Mouse (Mus musculus) retina, postnatal 7 days (tissue): ENCODE data around the gene Lrrc1.

Experiments used
- DNase-seq: peaks from one replicate; pipeline ENCODE4 v3.0.0-alpha.2; 2012; ENCODE audit warnings: low read depth, low spot score

Lrrc1 gene

GRCm38 (mm10) chr9:77463861-77464260, 80.8 kb downstream of the Lrrc1 start:
- DNase-seq, result no peak

GRCm38 (mm10) chr9:77463195-77463594, 81.5 kb downstream of the Lrrc1 start:
- no peak for DNase-seq

GRCm38 (mm10) chr9:77461371-77461915, 83.2 kb downstream of the Lrrc1 start:
- no peak for DNase-seq

GRCm38 (mm10) chr9:77460408-77460807, 84.3 kb downstream of the Lrrc1 start:
- DNase-seq, result no peak

GRCm38 (mm10) chr9:77459365-77459764, 85.3 kb downstream of the Lrrc1 start:
- no peak for DNase-seq

- DNase-seq, result no peak
Observed at GRCm38 (mm10) chr9:77456169-77456826, 88.4 kb downstream of the Lrrc1 start.

- no peak for DNase-seq
Observed at GRCm38 (mm10) chr9:77455439-77456168, 89.1 kb downstream of the Lrrc1 start.

GRCm38 (mm10) chr9:77452046-77452807, 92.4 kb downstream of the Lrrc1 start:
- no peak for DNase-seq

- no peak for DNase-seq
Observed at GRCm38 (mm10) chr9:77450447-77450846, 94.2 kb downstream of the Lrrc1 start.

- DNase-seq, result no peak
Observed at GRCm38 (mm10) chr9:77444876-77445275, 99.8 kb downstream of the Lrrc1 start.

GRCm38 (mm10) chr9:77439371-77439770, 105.3 kb downstream of the Lrrc1 start:
- DNase-seq, result no peak

GRCm38 (mm10) chr9:77438836-77439271, 105.8 kb downstream of the Lrrc1 start:
- DNase-seq, result no peak

- no peak for DNase-seq
Observed at GRCm38 (mm10) chr9:77437131-77437530, 107.5 kb downstream of the Lrrc1 start.

- DNase-seq, result no peak
Observed at GRCm38 (mm10) chr9:77434965-77435364, 109.7 kb downstream of the Lrrc1 start.

GRCm38 (mm10) chr9:77433476-77433875, 111.2 kb downstream of the Lrrc1 start:
- no peak for DNase-seq

GRCm38 (mm10) chr9:77432030-77432429, 112.6 kb downstream of the Lrrc1 start:
- no peak for DNase-seq

GRCm38 (mm10) chr9:77430413-77431087, 114.1 kb downstream of the Lrrc1 start:
- DNase-seq, result no peak

GRCm38 (mm10) chr9:77429230-77430015, 115.2 kb downstream of the Lrrc1 start:
- no peak for DNase-seq

- no peak for DNase-seq
Observed at GRCm38 (mm10) chr9:77428748-77429140, 115.9 kb downstream of the Lrrc1 start.

GRCm38 (mm10) chr9:77428115-77428747, 116.4 kb downstream of the Lrrc1 start:
- DNase-seq, result no peak
